In genomic region chr11:62005241-62005910, GRCm38 (mm10) we compare ENCODE assay signal across 8 mouse cellular contexts. TPM values are rescaled to one million over a fixed set of nuclear protein-coding genes. Genes with fewer than 3 reads are reported as not detected.
DNase-seq lines count a peak whose midpoint lies in the region; ATAC-seq lines count a peak whose summit lies in the region.

No protein-coding gene starts in this region.

- H3K36me3 ChIP-seq in limb, embryonic 11.5 days (ENCODE audit: control insufficient read depth, insufficient read depth, low read length), result no peaks in the 10 kb centered on the region

- peak; percentile 55 for DNase-seq in adrenal gland, adult 2 months
- DNase-seq in adrenal gland, adult 8-10 months, result no peak
- peak; percentile 11 for DNase-seq in ovary, postnatal 36 days (ENCODE audit: low spot score)
- no peak for DNase-seq in ovary, postnatal 14 days (ENCODE audit: low spot score)
- DNase-seq in heart, adult 18-20 months, result peak; percentile 54 to 64
- DNase-seq in limb, embryonic 11.5 days (ENCODE audit: low spot score), result peak; percentile 28
- DNase-seq in naive thymus-derived CD4-positive, alpha-beta T cell, adult 2 months (ENCODE audit: low read depth), result peak; percentile 10

- H3K9ac ChIP-seq in limb, embryonic 11.5 days (ENCODE audit: low read length), result no peak overlapping the region

- no peak overlapping the region for H3K4me2 ChIP-seq in limb, embryonic 11.5 days (ENCODE audit: low read depth, severe bottlenecking)

- no peak overlapping the region for H3K4me3 ChIP-seq in limb, embryonic 11.5 days (ENCODE audit: low read depth, low read length)

- H3K27me3 ChIP-seq in limb, embryonic 11.5 days (ENCODE audit: control insufficient read depth, insufficient read depth, low read length), result no peaks in the 10 kb centered on the region

- WGBS in limb, embryonic 11.5 days, result 60% methylated on average over 14 of the region's 14 CpGs

- H3K4me1 ChIP-seq in limb, embryonic 11.5 days (ENCODE audit: control insufficient read depth, insufficient read depth, low read length), result no peaks in the 10 kb centered on the region

- no peak for ATAC-seq in limb, embryonic 11.5 days (ENCODE audit: insufficient number of reproducible peaks, low FRiP score, low TSS enrichment, low read depth)
- no peak for ATAC-seq in activated CD4-positive, CD25-positive, alpha-beta regulatory T cell, adult 4 months

- H3K27ac ChIP-seq in limb, embryonic 11.5 days (replicated peaks; ENCODE audit: low read depth, low read length), result no peak overlapping the region

- no peaks in the 10 kb centered on the region for H3K9me3 ChIP-seq in limb, embryonic 11.5 days (ENCODE audit: control insufficient read depth, low read length)

RNA-seq across cellular contexts. Expression of gene Specc1, which starts 48.8 kb away (rescaled TPM):
- total RNA-seq in adrenal gland, adult 2 months (2021), result 1 to 10 TPM; 6.7 to 8.4 TPM
- 1.8 and 3.1 TPM in 2 replicates for polyA plus RNA-seq in adrenal gland, adult 2 months (2012; rRNA removed)
- 1 to 10 TPM; 5.7 to 8.3 (median 7.3) TPM for total RNA-seq in adrenal gland, adult 8-10 months (2022)
- total RNA-seq in heart, adult 18-20 months (2021), result 1 to 10 TPM; 4.7 to 6.1 TPM
- 17.6 and 17.8 TPM in 2 replicates for polyA plus RNA-seq in limb, embryonic 11.5 days (2014; fragmentation: Nextera tagmentation; extraction: Ambion mirVana)
- 1 to 10 TPM; 2.6 to 3.4 TPM for polyA plus RNA-seq in activated CD4-positive, CD25-positive, alpha-beta regulatory T cell, adult 4 months (2017; shearing (Covaris generic))

Comparison
In these comparisons a context has a peak if more than half of its experiments do, and no peak if none do; other contexts are left out.
1. DNase-seq: peak in adrenal gland, adult 2 months (single experiment), ovary, postnatal 36 days (single experiment), heart, adult 18-20 months (2 of 2), limb, embryonic 11.5 days (single experiment) and naive thymus-derived CD4-positive, alpha-beta T cell, adult 2 months (single experiment); none in adrenal gland, adult 8-10 months (single experiment) and ovary, postnatal 14 days (single experiment).